22 mouse cellular contexts compared by ENCODE assay signal in the genomic region with DNA sequence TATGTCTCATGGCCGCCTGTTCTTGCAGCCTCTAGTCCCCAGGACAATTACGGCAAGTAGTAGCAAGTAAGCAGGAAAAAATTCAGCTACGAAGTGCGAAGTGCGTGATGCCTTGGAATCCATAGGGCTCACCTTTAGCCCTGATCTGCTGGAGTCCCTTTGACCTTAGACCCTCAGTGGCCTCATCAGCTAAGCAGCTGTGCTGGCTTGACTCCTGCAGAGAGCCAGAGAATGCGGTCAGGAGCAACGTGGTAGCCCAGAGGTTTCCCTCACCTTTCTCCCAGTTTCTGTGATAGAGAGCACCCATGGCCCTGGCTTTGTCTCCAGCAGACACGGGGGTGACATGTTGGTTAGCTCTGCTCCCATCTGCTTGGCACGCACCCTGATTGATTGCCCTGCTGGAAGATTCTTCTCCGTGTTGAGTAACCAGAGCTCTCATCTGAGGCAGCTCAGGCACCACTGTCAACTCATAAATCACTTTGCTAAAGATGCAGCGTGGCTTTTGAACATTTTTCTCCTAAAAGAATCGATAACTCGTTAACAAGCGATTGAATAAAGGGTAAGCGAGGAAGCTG. TPM values are rescaled to one million over a fixed set of nuclear protein-coding genes. Genes with fewer than 3 reads are reported as not detected.
A peak's percentile ranks its signal among the peaks of the same experiment; 100 is the strongest.
DNase-seq lines count a peak whose midpoint lies in the region; ATAC-seq lines count a peak whose summit lies in the region.
"Had no signal": no experiment of that assay in that cellular context is flagged by ENCODE, and none has a peak within 500 bp of the region (broad histone marks: within the 10 kb centered on the region; RNA-seq: fewer than 3 reads in every experiment).

No protein-coding gene starts in this region.

- no peak for DNase-seq in heart, embryonic 10.5 days (ENCODE audit: low spot score)
- DNase-seq in heart, adult 18-20 months, result no peak
- no peak for DNase-seq in midbrain, embryonic 11.5 days (ENCODE audit: low spot score, missing footprints)
- DNase-seq in adrenal gland, postnatal 36 days, result peak; percentile 55 to 67
- no peak for DNase-seq in thymus, postnatal 4 days
- no peak for DNase-seq in heart, adult 8-10 months (ENCODE audit: low spot score)
- DNase-seq: cerebellum, postnatal 25 days; heart, adult 11 months; kidney, adult 9 months; kidney, postnatal 4 days; liver, embryonic 13.5 days; retina, postnatal 1 day; right cerebral cortex, postnatal 4 days; thymus, postnatal 36 days had no signal

- H3K36me3 ChIP-seq in heart, embryonic 10.5 days, result no peaks in the 10 kb centered on the region
- H3K36me3 ChIP-seq in midbrain, embryonic 12.5 days, result no peaks in the 10 kb centered on the region
- no peaks in the 10 kb centered on the region for H3K36me3 ChIP-seq in midbrain, embryonic 11.5 days (ENCODE audit: control insufficient read depth, insufficient read depth, low read length)
- H3K36me3 ChIP-seq in neural tube, embryonic 15.5 days, result no peaks in the 10 kb centered on the region
- H3K36me3 ChIP-seq: liver, embryonic 13.5 days had no signal

- ATAC-seq in midbrain, embryonic 12.5 days (ENCODE audit: low FRiP score, low read depth), result no peak
- ATAC-seq in midbrain, embryonic 11.5 days (ENCODE audit: low FRiP score), result no peak
- peak; percentile 32; the same call in 1 of the 2 replicates for ATAC-seq in neural tube, embryonic 15.5 days (ENCODE audit: low FRiP score)
- ATAC-seq: lung, postnatal 0 days had no signal

- H3K4me3 ChIP-seq in heart, embryonic 10.5 days, result no peak overlapping the region
- no peak overlapping the region for H3K4me3 ChIP-seq in midbrain, embryonic 12.5 days
- H3K4me3 ChIP-seq in midbrain, embryonic 11.5 days (ENCODE audit: low read depth, low read length), result no peak overlapping the region
- H3K4me3 ChIP-seq in neural tube, embryonic 15.5 days (replicated peaks), result no peak overlapping the region
- H3K4me3 ChIP-seq: erythroblast, embryonic 14.5 days; liver, embryonic 13.5 days had no signal

- H3K9ac ChIP-seq in midbrain, embryonic 12.5 days (replicated peaks), result no peak overlapping the region
- H3K9ac ChIP-seq in midbrain, embryonic 11.5 days (ENCODE audit: low read length), result no peak overlapping the region
- no peak overlapping the region for H3K9ac ChIP-seq in neural tube, embryonic 15.5 days (replicated peaks)
- H3K9ac ChIP-seq: liver, embryonic 13.5 days had no signal

- peaks cover 26% of the 10 kb centered on the region for H3K4me1 ChIP-seq in heart, embryonic 10.5 days
- H3K4me1 ChIP-seq in midbrain, embryonic 12.5 days, result peaks cover 36% of the 10 kb centered on the region
- H3K4me1 ChIP-seq in midbrain, embryonic 11.5 days (ENCODE audit: control insufficient read depth, insufficient read depth, low read length), result peaks cover 12% of the 10 kb centered on the region
- H3K4me1 ChIP-seq in neural tube, embryonic 15.5 days, result peaks cover 18% of the 10 kb centered on the region
- H3K4me1 ChIP-seq: liver, embryonic 13.5 days had no signal

- WGBS in heart, embryonic 10.5 days, result 64% methylated on average over 15 of the region's 15 CpGs
- WGBS in midbrain, embryonic 12.5 days, result 70% methylated on average over 15 of the region's 15 CpGs
- 70% methylated on average over 15 of the region's 15 CpGs for WGBS in midbrain, embryonic 11.5 days
- WGBS in neural tube, embryonic 15.5 days, result 54% methylated on average over 15 of the region's 15 CpGs

- H3K27me3 ChIP-seq in heart, embryonic 10.5 days (ENCODE audit: insufficient read depth, poor library complexity, severe bottlenecking), result peaks cover 73% of the 10 kb centered on the region
- H3K27me3 ChIP-seq in midbrain, embryonic 12.5 days, result peaks cover 41% of the 10 kb centered on the region
- peaks cover 3% of the 10 kb centered on the region; the same call in 1 of the 2 replicates for H3K27me3 ChIP-seq in midbrain, embryonic 11.5 days (ENCODE audit: control insufficient read depth, insufficient read depth, low read length)
- peaks cover 3% of the 10 kb centered on the region; the same call in 1 of the 2 replicates for H3K27me3 ChIP-seq in neural tube, embryonic 15.5 days (replicated peaks)

- H3K27ac ChIP-seq in heart, embryonic 10.5 days, result peak overlapping the region; percentile 24
- H3K27ac ChIP-seq in midbrain, embryonic 12.5 days (replicated peaks), result 0 out of 2 replicates have a peak overlapping the region, but pooled peaks have one; percentile 2
- H3K27ac ChIP-seq in midbrain, embryonic 11.5 days (ENCODE audit: low read depth, low read length), result no peak overlapping the region
- no peak overlapping the region for H3K27ac ChIP-seq in neural tube, embryonic 15.5 days (replicated peaks)
- H3K27ac ChIP-seq: liver, embryonic 13.5 days had no signal

- no peak overlapping the region for H3K4me2 ChIP-seq in midbrain, embryonic 12.5 days (replicated peaks)
- H3K4me2 ChIP-seq in midbrain, embryonic 11.5 days, result no peak overlapping the region
- no peak overlapping the region for H3K4me2 ChIP-seq in neural tube, embryonic 15.5 days
- H3K4me2 ChIP-seq: liver, embryonic 13.5 days had no signal

- no peaks in the 10 kb centered on the region for H3K9me3 ChIP-seq in heart, embryonic 10.5 days
- no peaks in the 10 kb centered on the region for H3K9me3 ChIP-seq in midbrain, embryonic 12.5 days
- H3K9me3 ChIP-seq in midbrain, embryonic 11.5 days (ENCODE audit: control insufficient read depth, low read length), result no peaks in the 10 kb centered on the region
- no peaks in the 10 kb centered on the region for H3K9me3 ChIP-seq in neural tube, embryonic 15.5 days (replicated peaks)
- H3K9me3 ChIP-seq: liver, embryonic 13.5 days had no signal

RNA-seq across cellular contexts. Expression of a gene that starts 12.9 kb away (rescaled TPM):
- 0.07 TPM in 1 of 2 replicates, not detected in the other for polyA plus RNA-seq in heart, embryonic 10.5 days (2016; fragmentation: Nextera tagmentation; extraction: Ambion mirVana)
- 1 to 10 TPM in 1 of 2 experiments, not detected in 1; 1.2 TPM for total RNA-seq in heart, adult 18-20 months (2021)
- polyA plus RNA-seq in midbrain, embryonic 12.5 days (2016; fragmentation: Nextera tagmentation; extraction: Ambion mirVana), result 0.64 and 1.0 TPM in 2 replicates
- polyA plus RNA-seq in midbrain, embryonic 11.5 days (2014; fragmentation: Nextera tagmentation; extraction: Ambion mirVana), result 0.41 and 0.90 TPM in 2 replicates
- under 1 TPM in 1 of 2 experiments, not detected in 1; 0.99 TPM for total RNA-seq in adrenal gland, postnatal 36 days (2021)
- polyA plus RNA-seq in neural tube, embryonic 15.5 days (2015; fragmentation: Nextera tagmentation; extraction: Ambion mirVana), result 0.13 and 0.15 TPM in 2 replicates
- under 1 TPM in 3 of 4 experiments, not detected in 1; 0.26 to 0.44 (median 0.30) TPM for total RNA-seq in heart, adult 8-10 months (2022)
- total RNA-seq: gastrocnemius, adult 8-10 months; megakaryocyte, adult 5-6 weeks; monocyte, adult 5-6 weeks; neutrophil, adult 5-6 weeks had no signal
- polyA plus RNA-seq: erythroblast, embryonic 14.5 days; liver, embryonic 13.5 days had no signal

RNA-seq across cellular contexts. Expression of a gene that starts 42.1 kb away (rescaled TPM):
- polyA plus RNA-seq in heart, embryonic 10.5 days (2016; fragmentation: Nextera tagmentation; extraction: Ambion mirVana), result 2.7 and 16.3 TPM in 2 replicates
- total RNA-seq in heart, adult 18-20 months (2021), result under 1 TPM; 0.30 to 0.44 TPM
- polyA plus RNA-seq in midbrain, embryonic 12.5 days (2016; fragmentation: Nextera tagmentation; extraction: Ambion mirVana), result 8.6 and 9.1 TPM in 2 replicates
- 7.3 and 9.7 TPM in 2 replicates for polyA plus RNA-seq in midbrain, embryonic 11.5 days (2014; fragmentation: Nextera tagmentation; extraction: Ambion mirVana)
- total RNA-seq in adrenal gland, postnatal 36 days (2021), result 1 to 10 TPM; 1.2 to 2.1 TPM
- polyA plus RNA-seq in neural tube, embryonic 15.5 days (2015; fragmentation: Nextera tagmentation; extraction: Ambion mirVana), result 20.6 and 21.5 TPM in 2 replicates
- total RNA-seq in heart, adult 8-10 months (2022), result 1 to 10 TPM in 1 of 4 experiments, under 1 TPM in 3; 0.50 to 1.5 (median 0.67) TPM
- total RNA-seq: megakaryocyte, adult 5-6 weeks; monocyte, adult 5-6 weeks; neutrophil, adult 5-6 weeks had no signal
- polyA plus RNA-seq: erythroblast, embryonic 14.5 days had no signal

Comparison
In these comparisons a context has a peak if more than half of its experiments do, and no peak if none do; other contexts are left out.
1. H3K27ac ChIP-seq: peak in heart, embryonic 10.5 days (single experiment) and midbrain, embryonic 12.5 days (single experiment); none in midbrain, embryonic 11.5 days (single experiment) and neural tube, embryonic 15.5 days (single experiment).
2. DNase-seq: peak in adrenal gland, postnatal 36 days (2 of 2); none in heart, embryonic 10.5 days (single experiment), heart, adult 18-20 months (0 of 2), midbrain, embryonic 11.5 days (single experiment), thymus, postnatal 4 days (single experiment) and heart, adult 8-10 months (single experiment).